Mouse (Mus musculus): ENCODE measurements around the gene Arhgap19.

- TF ChIP-seq CTCF (IDR thresholded peaks at IDR 0.05; ENCODE audit: low read depth) (no peak), EP300 (IDR thresholded peaks at IDR 0.05; ENCODE audit: low read depth) (no peak)
Observed at GRCm38 (mm10) chr19:41832501-41833201, 30.8 kb upstream of the Arhgap19 start.
